Mouse (Mus musculus) heart, embryonic 13.5 days (tissue): ENCODE results near the gene Gpr1. TPM values are rescaled to one million over a fixed set of nuclear protein-coding genes. Genes with fewer than 3 reads are reported as not detected.
A peak's percentile ranks its signal among the peaks of the same experiment; 100 is the strongest.
"Not testable (repeated sequence)": the region's sequence is repeated elsewhere in the genome, so short reads cannot be mapped to it uniquely, and the experiment has no call there.

ENCODE experiments used
- ATAC-seq: fragments of 200-750 bp; cut with Nextera tagmentation; 2 replicates; pipeline ENCODE4 v1.8.0; 2017; ENCODE audit warnings: moderate TSS enrichment; ENCODE audit not compliant: insufficient number of reproducible peaks, low FRiP score, low TSS enrichment; ENCODE audit errors: extremely low read depth
- H3K27ac ChIP-seq: fragments of 300-500 bp; sonication (generic); replicated peaks from 2 replicates; pipeline ENCODE4 v1.5.1; 2015; ENCODE audit warnings: moderate library complexity, mild to moderate bottlenecking, inconsistent platforms
- H3K27me3 ChIP-seq: fragments of 300-500 bp; sonication (generic); replicated peaks from 2 replicates; pipeline ENCODE4 v1.6.1; 2015; ENCODE audit warnings: mild to moderate bottlenecking, inconsistent platforms
- H3K36me3 ChIP-seq: fragments of 300-500 bp; sonication (generic); 2 replicates; pipeline ENCODE4 v1.6.1; 2015; ENCODE audit warnings: mild to moderate bottlenecking, inconsistent platforms
- H3K4me1 ChIP-seq: fragments of 300-500 bp; sonication (generic); 2 replicates; pipeline ENCODE4 v1.6.1; 2015; ENCODE audit warnings: inconsistent platforms
- H3K4me2 ChIP-seq: fragments of 300-500 bp; sonication (generic); 2 replicates; pipeline ENCODE4 v1.6.1; 2015; ENCODE audit warnings: inconsistent platforms, mild to moderate bottlenecking, moderate library complexity
- H3K4me3 ChIP-seq: fragments of 300-500 bp; sonication (generic); 2 replicates; pipeline ENCODE4 v1.5.1; 2015; ENCODE audit warnings: moderate library complexity, mild to moderate bottlenecking, inconsistent platforms
- H3K9ac ChIP-seq: fragments of 300-500 bp; sonication (generic); 2 replicates; pipeline ENCODE4 v1.6.1; 2015; ENCODE audit warnings: inconsistent platforms, mild to moderate bottlenecking, moderate library complexity
- H3K9me3 ChIP-seq: fragments of 300-500 bp; sonication (generic); 2 replicates; pipeline ENCODE4 v1.6.1; 2016; ENCODE audit warnings: inconsistent platforms
- WGBS: fragments of 180-500 bp; shearing (Covaris S2); methylation state at CpG from one replicate; pipeline ENCODE4 v1.1.7; 2015; ENCODE audit warnings: mixed read lengths; 5-methylcytosine and 5-hydroxymethylcytosine counted together
- polyA plus RNA-seq: library from polyadenylated mRNA; unstranded; fragments of >200 nt; fragmentation: Nextera tagmentation; extraction: Ambion mirVana; gene quantifications from 2 replicates; pipeline ENCODE4 v1.2.1, GENCODE M21; 2015

Gpr1 gene
- polyA plus RNA-seq, 1 experiment from 2014 or later = 0.27 TPM

DNA sequence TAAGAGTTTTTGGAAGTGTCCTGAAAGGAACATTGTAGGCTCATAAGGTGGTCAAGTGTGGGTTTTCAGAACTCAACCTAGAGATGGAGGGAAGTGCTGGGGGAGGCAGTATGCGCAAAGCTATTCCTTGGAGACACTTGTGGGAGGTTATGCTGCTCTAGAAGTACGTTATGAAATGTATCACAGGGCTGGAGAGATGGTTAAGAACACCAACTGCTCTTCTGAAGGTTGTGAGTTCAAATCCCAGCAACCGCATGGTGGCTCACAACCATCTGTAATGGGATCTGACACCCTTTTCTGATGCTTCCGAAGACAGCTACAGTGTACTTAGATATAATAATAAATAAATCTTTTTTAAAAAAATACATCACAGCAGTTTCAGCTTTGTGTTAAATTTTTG, 34.2 kb downstream of the Gpr1 start:
- H3K4me3 ChIP-seq = no peak overlapping the region
- WGBS = 91% methylated on average over 4 of the region's 4 CpGs
- no peaks in the 10 kb centered on the region for H3K27me3 ChIP-seq
- no peak overlapping the region for H3K27ac ChIP-seq
- H3K4me1 ChIP-seq = peaks cover 20% of the 10 kb centered on the region
- H3K36me3 ChIP-seq = peaks cover 33% of the 10 kb centered on the region
- H3K9ac ChIP-seq = no peak overlapping the region
- H3K9me3 ChIP-seq = no peaks in the 10 kb centered on the region
- no peak overlapping the region for H3K4me2 ChIP-seq
- no peak for ATAC-seq

- WGBS = 67% methylated on average over 3 of the region's 3 CpGs
Measured at GRCm38 (mm10) chr1:63178308-63178707, 36.0 kb downstream of the Gpr1 start.

DNA sequence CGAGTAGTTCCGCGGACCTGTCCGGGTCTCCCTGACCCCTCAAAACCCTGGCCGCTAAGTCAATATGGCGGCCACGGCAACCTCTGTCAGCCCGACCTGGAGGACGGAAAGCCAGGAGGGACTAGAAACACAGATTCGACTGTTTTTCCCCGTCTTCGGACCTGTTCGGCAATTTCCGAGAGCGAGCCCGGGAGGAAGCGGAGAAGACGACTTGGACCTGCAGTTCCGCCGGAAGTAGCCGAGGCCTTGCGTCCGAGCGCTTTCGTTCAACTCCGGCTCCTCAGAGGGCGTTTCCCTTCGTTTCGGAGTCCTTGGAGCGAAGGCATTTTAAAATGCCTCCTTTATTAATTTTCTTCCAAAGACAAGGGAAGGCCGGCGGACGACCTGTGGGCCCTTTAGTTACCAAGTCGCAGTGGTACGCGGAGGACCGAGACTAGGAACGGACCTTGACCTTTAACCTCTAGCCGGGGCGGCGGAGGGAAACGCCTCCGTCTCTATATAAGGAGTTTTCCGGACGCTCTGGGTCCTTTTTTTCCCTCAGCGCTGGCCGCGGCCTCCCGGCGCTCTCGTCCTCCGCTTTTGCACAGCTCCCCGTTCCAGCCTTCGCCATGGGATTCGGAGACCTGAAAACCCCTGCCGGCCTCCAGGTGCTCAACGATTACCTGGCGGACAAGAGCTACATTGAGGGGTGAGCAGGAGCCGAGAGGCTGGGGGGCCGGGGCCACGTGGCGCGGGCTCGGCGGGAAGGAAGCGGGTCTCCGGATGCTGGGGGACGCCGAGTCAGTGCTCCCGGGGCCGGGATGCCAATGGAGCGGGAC, 37.5 kb downstream of the Gpr1 start, which contains the start of the genes Eef1b2 and Ndufs1:
Eef1b2 (plus strand) TSS at position 222 of the 818 bp plus-strand sequence.
Ndufs1 (minus strand) TSS at position 230 of the 818 bp plus-strand sequence.
- peaks cover 30% of the 10 kb centered on the region for H3K4me1 ChIP-seq
- H3K36me3 ChIP-seq = peaks cover 50% of the 10 kb centered on the region

More at GRCm38 (mm10) chr1:63178308-63178707, 36.0 kb downstream of the Gpr1 start:
- no peak for ATAC-seq
- Histone ChIP-seq H3K4me1 (peaks cover 30% of the 10 kb centered on the region), H3K4me3 (peak overlapping the region; percentile 73), H3K4me2 (peak overlapping the region; percentile 83), H3K9ac (peak overlapping the region; percentile 92), H3K9me3 (no peaks in the 10 kb centered on the region), H3K27ac (no peak overlapping the region), H3K27me3 (no peaks in the 10 kb centered on the region), H3K36me3 (peaks cover 44% of the 10 kb centered on the region)

GRCm38 (mm10) chr1:63176259-63176603, 38.1 kb downstream of the Gpr1 start:
- peaks cover 53% of the 10 kb centered on the region for H3K36me3 ChIP-seq
- H3K4me1 ChIP-seq = peaks cover 30% of the 10 kb centered on the region
- no peaks in the 10 kb centered on the region for H3K9me3 ChIP-seq
- H3K4me2 ChIP-seq = peak overlapping the region; percentile 83
- H3K27me3 ChIP-seq = no peaks in the 10 kb centered on the region
- H3K9ac ChIP-seq = peak overlapping the region; percentile 92
- peak overlapping the region; percentile 73 for H3K4me3 ChIP-seq
- ATAC-seq = peak; percentile 29; the same call in 1 of the 2 replicates
- peak overlapping the region; percentile 96 for H3K27ac ChIP-seq
- under 1% methylated on average over 14 of the region's 14 CpGs for WGBS

More for the DNA sequence above, 37.5 kb downstream of the Gpr1 start, which contains the start of the genes Eef1b2 and Ndufs1:
- Histone ChIP-seq H3K27me3 (no peaks in the 10 kb centered on the region), H3K27ac (peak within 1 kb of the TSS; percentile 96), H3K9me3 (no peaks in the 10 kb centered on the region), H3K4me2 (peak within 1 kb of the TSS; percentile 83), H3K4me3 (peak within 1 kb of the TSS; percentile 73), H3K9ac (peak within 1 kb of the TSS; percentile 92)
- under 1% methylated on average over 72 of the region's 72 CpGs for WGBS
- ATAC-seq = peak; percentile 71

DNA sequence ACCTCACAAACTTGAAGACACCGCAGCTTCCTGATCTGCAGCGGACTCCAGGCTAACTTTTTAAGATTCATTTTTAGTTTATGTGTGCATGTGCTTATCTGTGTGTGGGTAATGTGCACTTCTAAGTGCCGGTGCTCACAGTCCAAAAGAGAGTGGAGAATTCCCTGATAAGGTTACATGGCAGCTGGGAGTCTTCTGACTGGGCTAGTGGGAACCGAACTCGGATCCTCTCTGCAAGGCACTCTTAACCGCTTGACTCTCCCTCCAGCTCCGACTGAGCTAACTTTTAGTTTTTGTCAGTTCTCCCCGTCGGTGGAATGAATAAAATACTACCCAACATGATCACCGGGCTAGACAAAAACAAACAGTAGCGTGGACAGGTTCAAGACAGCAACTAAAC, 38.5 kb downstream of the Gpr1 start:
- peak overlapping the region; percentile 96 for H3K27ac ChIP-seq
- H3K4me2 ChIP-seq = peak overlapping the region; percentile 83
- no peak for ATAC-seq
- no peaks in the 10 kb centered on the region for H3K27me3 ChIP-seq
- H3K9me3 ChIP-seq = no peaks in the 10 kb centered on the region
- H3K9ac ChIP-seq = peak overlapping the region; percentile 92
- H3K4me1 ChIP-seq = peaks cover 30% of the 10 kb centered on the region
- peaks cover 57% of the 10 kb centered on the region for H3K36me3 ChIP-seq
- peak overlapping the region; percentile 73 for H3K4me3 ChIP-seq
- WGBS = 4% methylated on average over 11 of the region's 11 CpGs

- H3K9ac ChIP-seq = no peak overlapping the region
- H3K36me3 ChIP-seq = peaks cover 86% of the 10 kb centered on the region
- WGBS = 79% methylated on average over 2 of the region's 2 CpGs
- H3K4me2 ChIP-seq = no peak overlapping the region
- H3K4me1 ChIP-seq = peaks cover under 1% of the 10 kb centered on the region; the same call in 1 of the 2 replicates
- H3K27ac ChIP-seq = no peak overlapping the region
- no peaks in the 10 kb centered on the region for H3K9me3 ChIP-seq
- no peak; the same call in 1 of the 2 replicates for ATAC-seq
- H3K27me3 ChIP-seq = no peaks in the 10 kb centered on the region
- H3K4me3 ChIP-seq = no peak overlapping the region
Measured at GRCm38 (mm10) chr1:63168638-63169037, 45.7 kb downstream of the Gpr1 start.

GRCm38 (mm10) chr1:63140231-63140630, 74.1 kb downstream of the Gpr1 start:
- no peaks in the 10 kb centered on the region for H3K9me3 ChIP-seq
- no peak for ATAC-seq
- H3K4me1 ChIP-seq = no peaks in the 10 kb centered on the region
- no peak overlapping the region for H3K9ac ChIP-seq
- no peak overlapping the region for H3K27ac ChIP-seq
- H3K36me3 ChIP-seq = peaks cover 67% of the 10 kb centered on the region
- no peak overlapping the region for H3K4me2 ChIP-seq
- WGBS = 91% methylated on average over 13 of the region's 13 CpGs
- no peak overlapping the region for H3K4me3 ChIP-seq
- H3K27me3 ChIP-seq = no peaks in the 10 kb centered on the region

GRCm38 (mm10) chr1:63138586-63138985, 75.8 kb downstream of the Gpr1 start:
- 78% methylated on average over 1 of the region's 1 CpGs for WGBS
- H3K4me1 ChIP-seq, H3K4me3 ChIP-seq, H3K4me2 ChIP-seq, H3K9ac ChIP-seq, ATAC-seq, H3K27me3 ChIP-seq, H3K27ac ChIP-seq, H3K9me3 ChIP-seq: not testable (repeated sequence)
- H3K36me3 ChIP-seq = peaks cover 50% of the 10 kb centered on the region

GRCm38 (mm10) chr1:63137971-63138370, 76.4 kb downstream of the Gpr1 start:
- Histone ChIP-seq H3K27me3 (no peaks in the 10 kb centered on the region), H3K4me1 (no peaks in the 10 kb centered on the region), H3K4me3 (no peak overlapping the region), H3K9ac (no peak overlapping the region), H3K4me2 (no peak overlapping the region), H3K27ac (no peak overlapping the region), H3K36me3 (peaks cover 45% of the 10 kb centered on the region), H3K9me3 (no peaks in the 10 kb centered on the region)
- 74% methylated on average over 2 of the region's 2 CpGs for WGBS
- ATAC-seq = no peak

GRCm38 (mm10) chr1:63134530-63134929, 79.8 kb downstream of the Gpr1 start:
- ATAC-seq = no peak
- H3K27me3 ChIP-seq = no peaks in the 10 kb centered on the region
- H3K4me3 ChIP-seq = no peak overlapping the region
- peaks cover 19% of the 10 kb centered on the region for H3K36me3 ChIP-seq
- no peak overlapping the region for H3K27ac ChIP-seq
- no peak overlapping the region for H3K4me2 ChIP-seq
- H3K9me3 ChIP-seq = no peaks in the 10 kb centered on the region
- no peak overlapping the region for H3K9ac ChIP-seq
- WGBS = 78% methylated on average over 3 of the region's 3 CpGs
- H3K4me1 ChIP-seq = peaks cover 10% of the 10 kb centered on the region
